Comparison of ENCODE assay signal across 16 mouse cellular contexts in genomic region chr16:4199566-4199965, GRCm38 (mm10). TPM values are rescaled to one million over a fixed set of nuclear protein-coding genes. Genes with fewer than 3 reads are reported as not detected.
DNase-seq lines count a peak whose midpoint lies in the region; ATAC-seq and TF ChIP-seq lines count a peak whose summit lies in the region.
"Had no signal": no experiment of that assay in that cellular context is flagged by ENCODE, and none has a peak within 500 bp of the region (broad histone marks: within the 10 kb centered on the region; RNA-seq: fewer than 3 reads in every experiment).

No protein-coding gene starts in this region.

- no peak overlapping the region for H3K4me3 ChIP-seq in kidney, adult 2 months (ENCODE audit: insufficient read depth, low read depth, low read length)
- H3K4me3 ChIP-seq in kidney, embryonic 14.5 days (ENCODE audit: low read length), result no peak overlapping the region
- H3K4me3 ChIP-seq in liver, embryonic 15.5 days (replicated peaks), result no peak overlapping the region
- no peak overlapping the region for H3K4me3 ChIP-seq in limb, embryonic 10.5 days
- H3K4me3 ChIP-seq: embryonic facial prominence, embryonic 12.5 days; hindbrain, embryonic 10.5 days; midbrain, embryonic 10.5 days had no signal

- H3K27me3 ChIP-seq in kidney, adult 2 months (replicated peaks; ENCODE audit: control insufficient read depth, insufficient read depth, low read length), result no peaks in the 10 kb centered on the region
- no peaks in the 10 kb centered on the region for H3K27me3 ChIP-seq in kidney, embryonic 14.5 days (ENCODE audit: control insufficient read depth, insufficient read depth, low read length)
- H3K27me3 ChIP-seq in liver, embryonic 15.5 days, result no peaks in the 10 kb centered on the region
- H3K27me3 ChIP-seq in limb, embryonic 10.5 days (ENCODE audit: low read depth, poor library complexity, severe bottlenecking), result no peaks in the 10 kb centered on the region
- H3K27me3 ChIP-seq: embryonic facial prominence, embryonic 12.5 days had no signal

- no peak overlapping the region for H3K9ac ChIP-seq in kidney, embryonic 14.5 days (ENCODE audit: low read depth, low read length)
- 0 out of 2 replicates have a peak overlapping the region, but pooled peaks have one; percentile 30 for H3K9ac ChIP-seq in liver, embryonic 15.5 days
- H3K9ac ChIP-seq: embryonic facial prominence, embryonic 12.5 days had no signal

- H3K4me1 ChIP-seq in kidney, adult 2 months (ENCODE audit: control insufficient read depth, insufficient read depth, low read length), result peaks cover 9% of the 10 kb centered on the region; the same call in 1 of the 2 replicates
- peaks cover 16% of the 10 kb centered on the region; the same call in 1 of the 2 replicates for H3K4me1 ChIP-seq in kidney, embryonic 14.5 days (ENCODE audit: control insufficient read depth, insufficient read depth, low read length)
- H3K4me1 ChIP-seq in liver, embryonic 15.5 days (replicated peaks), result peaks cover 29% of the 10 kb centered on the region
- H3K4me1 ChIP-seq in limb, embryonic 10.5 days, result no peaks in the 10 kb centered on the region
- H3K4me1 ChIP-seq: midbrain, embryonic 10.5 days had no signal

- TF ChIP-seq CTCF in kidney, adult 2 months (conservative IDR thresholded peaks at IDR 0.05; ENCODE audit: insufficient read depth, insufficient read length, low read depth, low read length), result no peak

- WGBS in kidney, adult 2 months, result 34% methylated on average over 2 of the region's 2 CpGs
- 75% methylated on average over 2 of the region's 2 CpGs for WGBS in kidney, embryonic 14.5 days
- WGBS in liver, embryonic 15.5 days (ENCODE audit: insufficient replicate concordance), result 76% methylated on average over 2 of the region's 2 CpGs
- WGBS in limb, embryonic 10.5 days, result 97% methylated on average over 2 of the region's 2 CpGs

- TF ChIP-seq POLR2A in kidney, adult 2 months (IDR thresholded peaks at IDR 0.05; ENCODE audit: low read depth, low read length), result no peak

- no peak overlapping the region for H3K4me2 ChIP-seq in kidney, embryonic 14.5 days (replicated peaks; ENCODE audit: low read depth, low read length)
- H3K4me2 ChIP-seq in liver, embryonic 15.5 days, result no peak overlapping the region
- H3K4me2 ChIP-seq: embryonic facial prominence, embryonic 12.5 days had no signal

- no peaks in the 10 kb centered on the region for H3K9me3 ChIP-seq in kidney, embryonic 14.5 days (ENCODE audit: control insufficient read depth, low read length)
- no peaks in the 10 kb centered on the region for H3K9me3 ChIP-seq in liver, embryonic 15.5 days (replicated peaks)
- H3K9me3 ChIP-seq in limb, embryonic 10.5 days (replicated peaks), result no peaks in the 10 kb centered on the region
- H3K9me3 ChIP-seq: embryonic facial prominence, embryonic 12.5 days; hindbrain, embryonic 10.5 days had no signal

- DNase-seq in adrenal gland, adult 8-10 months, result peak; percentile 19
- DNase-seq in adrenal gland, postnatal 4 days (ENCODE audit: low spot score in 2 of 2), result no peak
- peak; percentile 13 for DNase-seq in kidney, adult 2 months
- peak; percentile 70 for DNase-seq in Muller cell, postnatal 12 days (ENCODE audit: inconsistent ontology term)
- no peak for DNase-seq in limb, embryonic 10.5 days (ENCODE audit: low spot score)
- no peak for DNase-seq in heart, adult 9 months (ENCODE audit: low spot score in 2 of 2)
- DNase-seq: cerebellum, adult 11 months; kidney, postnatal 36 days; lung, postnatal 10 days; spleen, adult 18-20 months; thymus, postnatal 25 days had no signal

- ATAC-seq in kidney, embryonic 14.5 days (ENCODE audit: low FRiP score, low TSS enrichment), result no peak
- peak; percentile 28; the same call in 1 of the 2 replicates for ATAC-seq in liver, embryonic 15.5 days (ENCODE audit: insufficient read depth)

- no peak overlapping the region for H3K27ac ChIP-seq in kidney, adult 2 months (ENCODE audit: insufficient read depth, low read depth, low read length)
- H3K27ac ChIP-seq in kidney, embryonic 14.5 days (ENCODE audit: low read depth, low read length), result no peak overlapping the region
- H3K27ac ChIP-seq in liver, embryonic 15.5 days (replicated peaks), result peak overlapping the region; percentile 64; the same call in 1 of the 2 replicates
- H3K27ac ChIP-seq in limb, embryonic 10.5 days, result no peak overlapping the region
- H3K27ac ChIP-seq: embryonic facial prominence, embryonic 12.5 days; hindbrain, embryonic 10.5 days; midbrain, embryonic 10.5 days had no signal

- H3K36me3 ChIP-seq in kidney, adult 2 months (ENCODE audit: control insufficient read depth, insufficient read depth, low read length), result no peaks in the 10 kb centered on the region
- H3K36me3 ChIP-seq in kidney, embryonic 14.5 days (ENCODE audit: control insufficient read depth, insufficient read depth, low read length), result no peaks in the 10 kb centered on the region; the same call in 1 of the 2 replicates
- no peaks in the 10 kb centered on the region for H3K36me3 ChIP-seq in liver, embryonic 15.5 days (replicated peaks)
- peaks cover 16% of the 10 kb centered on the region for H3K36me3 ChIP-seq in limb, embryonic 10.5 days

RNA-seq across cellular contexts. Expression of gene Crebbp, which starts 14.2 kb away (rescaled TPM):
- total RNA-seq in adrenal gland, adult 8-10 months (2022), result 10 to 100 TPM; 47.8 to 76.1 (median 57.0) TPM
- 10 to 100 TPM; 69.6 to 80.3 TPM for total RNA-seq in adrenal gland, postnatal 4 days (2021)
- 21.6 and 27.1 TPM in 2 replicates for polyA plus RNA-seq in kidney, adult 2 months (2012; rRNA removed)
- 47.2 and 55.0 TPM in 2 replicates for polyA plus RNA-seq in kidney, embryonic 14.5 days (2014; fragmentation: Nextera tagmentation; extraction: Ambion mirVana)
- polyA plus RNA-seq in liver, embryonic 15.5 days (2015; fragmentation: Nextera tagmentation; extraction: Ambion mirVana), result 7.9 and 8.3 TPM in 2 replicates
- 31.1 and 36.9 TPM in 2 replicates for polyA plus RNA-seq in limb, embryonic 10.5 days (2016; fragmentation: Nextera tagmentation; extraction: Ambion mirVana)

Comparison
In these comparisons a context has a peak if more than half of its experiments do, and no peak if none do; other contexts are left out.
1. DNase-seq: peak in adrenal gland, adult 8-10 months (single experiment), kidney, adult 2 months (single experiment) and Muller cell, postnatal 12 days (single experiment); none in adrenal gland, postnatal 4 days (0 of 2), limb, embryonic 10.5 days (single experiment) and heart, adult 9 months (0 of 2).